Mouse (Mus musculus): ENCODE results near the gene Sipa1l1.

GRCm38 (mm10) chr12:82143371-82143770 is 25.7 kb upstream of the Sipa1l1 start:
- TF ChIP-seq POLR2A (IDR thresholded peaks at IDR 0.05; ENCODE audit: low read depth, low read length), result no peak
- no peak for TF ChIP-seq CTCF (IDR thresholded peaks at IDR 0.05; ENCODE audit: borderline replicate concordance, insufficient read depth, low read length)

All from embryonic fibroblast, embryonic 13.5 days (primary cell).